Mouse (Mus musculus): ENCODE data around the gene Loxl1. TPM values are rescaled to one million over a fixed set of nuclear protein-coding genes. Genes with fewer than 3 reads are reported as not detected.

Loxl1 gene
- polyA plus RNA-seq, 1 experiment, result 5.1 TPM

GRCm38 (mm10) chr9:58303115-58303514, 9.9 kb downstream of the Loxl1 start:
- no peaks in the 10 kb centered on the region for H3K27me3 ChIP-seq (ENCODE audit: control insufficient read depth, insufficient read depth, insufficient read length)
- no peak overlapping the region for H3ac ChIP-seq (ENCODE audit: control insufficient read depth, insufficient read length, low read depth)
- no peak overlapping the region for H3K4me3 ChIP-seq (ENCODE audit: insufficient read depth, poor library complexity, severe bottlenecking)
- H3K79me3 ChIP-seq (ENCODE audit: low read depth), result no peaks in the 10 kb centered on the region
- H3K36me3 ChIP-seq (ENCODE audit: control insufficient read depth, insufficient read depth), result no peaks in the 10 kb centered on the region
- no peaks in the 10 kb centered on the region for H3K79me2 ChIP-seq (ENCODE audit: control insufficient read depth, insufficient read depth)
- TF ChIP-seq CEBPB (IDR thresholded peaks at IDR 0.05; ENCODE audit: low read depth) (no peak), CTCF (IDR thresholded peaks at IDR 0.05; ENCODE audit: control insufficient read depth, insufficient read depth, insufficient read length) (no peak), MYOD1 (IDR thresholded peaks at IDR 0.05; ENCODE audit: control insufficient read depth, insufficient read length, low read depth) (no peak), FOSL1 (IDR thresholded peaks at IDR 0.05; ENCODE audit: insufficient read depth, low read length, poor library complexity, severe bottlenecking) (no peak), MAX (IDR thresholded peaks at IDR 0.05) (no peak), USF1 (IDR thresholded peaks at IDR 0.05; ENCODE audit: low read depth) (no peak), MYOG (IDR thresholded peaks at IDR 0.05; ENCODE audit: control insufficient read depth, extremely low read depth, insufficient read length) (no peak)

GRCm38 (mm10) chr9:58299356-58299799, 13.6 kb downstream of the Loxl1 start:
- TF ChIP-seq CEBPB (IDR thresholded peaks at IDR 0.05; ENCODE audit: low read depth), result no peak
- peak; percentile 27 for TF ChIP-seq MYOD1 (IDR thresholded peaks at IDR 0.05; ENCODE audit: control insufficient read depth, insufficient read length, low read depth)
- H3ac ChIP-seq (ENCODE audit: control insufficient read depth, insufficient read length, low read depth), result no peak overlapping the region
- no peaks in the 10 kb centered on the region for H3K79me3 ChIP-seq (ENCODE audit: low read depth)

GRCm38 (mm10) chr9:58297961-58298477, 15.0 kb downstream of the Loxl1 start:
- TF ChIP-seq CTCF (IDR thresholded peaks at IDR 0.05; ENCODE audit: control insufficient read depth, insufficient read depth, insufficient read length) (no peak), MYOD1 (IDR thresholded peaks at IDR 0.05; ENCODE audit: control insufficient read depth, insufficient read length, low read depth) (no peak), USF1 (IDR thresholded peaks at IDR 0.05; ENCODE audit: low read depth) (no peak), MYOG (IDR thresholded peaks at IDR 0.05; ENCODE audit: control insufficient read depth, extremely low read depth, insufficient read length) (no peak), FOSL1 (IDR thresholded peaks at IDR 0.05; ENCODE audit: insufficient read depth, low read length, poor library complexity, severe bottlenecking) (no peak), CEBPB (IDR thresholded peaks at IDR 0.05; ENCODE audit: low read depth) (no peak), MAX (IDR thresholded peaks at IDR 0.05) (no peak)

More at GRCm38 (mm10) chr9:58299356-58299799, 13.6 kb downstream of the Loxl1 start:
- Histone ChIP-seq H3K79me2 (ENCODE audit: control insufficient read depth, insufficient read depth) (no peaks in the 10 kb centered on the region), H3K36me3 (ENCODE audit: control insufficient read depth, insufficient read depth) (no peaks in the 10 kb centered on the region), H3K27me3 (ENCODE audit: control insufficient read depth, insufficient read depth, insufficient read length) (no peaks in the 10 kb centered on the region), H3K4me3 (ENCODE audit: insufficient read depth, poor library complexity, severe bottlenecking) (no peak overlapping the region)

GRCm38 (mm10) chr9:58297065-58297464, 15.9 kb downstream of the Loxl1 start:
- H3K27me3 ChIP-seq (ENCODE audit: control insufficient read depth, insufficient read depth, insufficient read length), result no peaks in the 10 kb centered on the region
- no peaks in the 10 kb centered on the region for H3K79me3 ChIP-seq (ENCODE audit: low read depth)
- no peaks in the 10 kb centered on the region for H3K36me3 ChIP-seq (ENCODE audit: control insufficient read depth, insufficient read depth)
- no peak overlapping the region for H3ac ChIP-seq (ENCODE audit: control insufficient read depth, insufficient read length, low read depth)
- no peak overlapping the region for H3K4me3 ChIP-seq (ENCODE audit: insufficient read depth, poor library complexity, severe bottlenecking)
- no peaks in the 10 kb centered on the region for H3K79me2 ChIP-seq (ENCODE audit: control insufficient read depth, insufficient read depth)
- TF ChIP-seq MYOD1 (IDR thresholded peaks at IDR 0.05; ENCODE audit: control insufficient read depth, insufficient read length, low read depth) (no peak), CEBPB (IDR thresholded peaks at IDR 0.05; ENCODE audit: low read depth) (no peak), USF1 (IDR thresholded peaks at IDR 0.05; ENCODE audit: low read depth) (no peak), CTCF (IDR thresholded peaks at IDR 0.05; ENCODE audit: control insufficient read depth, insufficient read depth, insufficient read length) (no peak), MYOG (IDR thresholded peaks at IDR 0.05; ENCODE audit: control insufficient read depth, extremely low read depth, insufficient read length) (no peak), FOSL1 (IDR thresholded peaks at IDR 0.05; ENCODE audit: insufficient read depth, low read length, poor library complexity, severe bottlenecking) (no peak), MAX (IDR thresholded peaks at IDR 0.05) (no peak)

More at GRCm38 (mm10) chr9:58297961-58298477, 15.0 kb downstream of the Loxl1 start:
- H3K79me3 ChIP-seq (ENCODE audit: low read depth), result no peaks in the 10 kb centered on the region
- no peaks in the 10 kb centered on the region for H3K36me3 ChIP-seq (ENCODE audit: control insufficient read depth, insufficient read depth)
- H3K27me3 ChIP-seq (ENCODE audit: control insufficient read depth, insufficient read depth, insufficient read length), result no peaks in the 10 kb centered on the region
- no peak overlapping the region for H3K4me3 ChIP-seq (ENCODE audit: insufficient read depth, poor library complexity, severe bottlenecking)
- no peak overlapping the region for H3ac ChIP-seq (ENCODE audit: control insufficient read depth, insufficient read length, low read depth)
- no peaks in the 10 kb centered on the region for H3K79me2 ChIP-seq (ENCODE audit: control insufficient read depth, insufficient read depth)

- no peaks in the 10 kb centered on the region for H3K36me3 ChIP-seq (ENCODE audit: control insufficient read depth, insufficient read depth)
- no peaks in the 10 kb centered on the region for H3K27me3 ChIP-seq (ENCODE audit: control insufficient read depth, insufficient read depth, insufficient read length)
Measured at GRCm38 (mm10) chr9:58295766-58296361, 17.1 kb downstream of the Loxl1 start.

GRCm38 (mm10) chr9:58295345-58295744, 17.6 kb downstream of the Loxl1 start:
- H3K36me3 ChIP-seq (ENCODE audit: control insufficient read depth, insufficient read depth), result no peaks in the 10 kb centered on the region
- H3K79me2 ChIP-seq (ENCODE audit: control insufficient read depth, insufficient read depth), result no peaks in the 10 kb centered on the region
- H3K27me3 ChIP-seq (ENCODE audit: control insufficient read depth, insufficient read depth, insufficient read length), result no peaks in the 10 kb centered on the region
- no peak overlapping the region for H3ac ChIP-seq (ENCODE audit: control insufficient read depth, insufficient read length, low read depth)
- TF ChIP-seq USF1 (IDR thresholded peaks at IDR 0.05; ENCODE audit: low read depth) (no peak), CTCF (IDR thresholded peaks at IDR 0.05; ENCODE audit: control insufficient read depth, insufficient read depth, insufficient read length) (no peak)
- no peaks in the 10 kb centered on the region for H3K79me3 ChIP-seq (ENCODE audit: low read depth)
- no peak overlapping the region for H3K4me3 ChIP-seq (ENCODE audit: insufficient read depth, poor library complexity, severe bottlenecking)

More at GRCm38 (mm10) chr9:58295766-58296361, 17.1 kb downstream of the Loxl1 start:
- Histone ChIP-seq H3K79me3 (ENCODE audit: low read depth) (no peaks in the 10 kb centered on the region), H3ac (ENCODE audit: control insufficient read depth, insufficient read length, low read depth) (no peak overlapping the region), H3K4me3 (ENCODE audit: insufficient read depth, poor library complexity, severe bottlenecking) (no peak overlapping the region), H3K79me2 (ENCODE audit: control insufficient read depth, insufficient read depth) (no peaks in the 10 kb centered on the region)
- TF ChIP-seq MYOD1 (IDR thresholded peaks at IDR 0.05; ENCODE audit: control insufficient read depth, insufficient read length, low read depth) (no peak), FOSL1 (IDR thresholded peaks at IDR 0.05; ENCODE audit: insufficient read depth, low read length, poor library complexity, severe bottlenecking) (no peak), CEBPB (IDR thresholded peaks at IDR 0.05; ENCODE audit: low read depth) (no peak), MYOG (IDR thresholded peaks at IDR 0.05; ENCODE audit: control insufficient read depth, extremely low read depth, insufficient read length) (no peak), USF1 (IDR thresholded peaks at IDR 0.05; ENCODE audit: low read depth) (no peak)
